Mouse (Mus musculus) midbrain, embryonic 11.5 days (tissue): ENCODE measurements around the gene Fen1. TPM values are rescaled to one million over a fixed set of nuclear protein-coding genes. Genes with fewer than 3 reads are reported as not detected.

Source experiments
- ATAC-seq: fragments of 200-750 bp; cut with Nextera tagmentation; 2 replicates; pipeline ENCODE4 v1.8.0; 2017; ENCODE audit warnings: moderate TSS enrichment, moderate library complexity; ENCODE audit not compliant: low FRiP score
- DNase-seq: peaks from one replicate; pipeline ENCODE4 v3.0.0; 2015; ENCODE audit warnings: low spot score; ENCODE audit errors: missing footprints
- H3K27ac ChIP-seq: fragments of 300-500 bp; sonication (generic); 2 replicates; pipeline ENCODE4 v1.5.1; 2014; ENCODE audit warnings: low read depth, low read length
- H3K27me3 ChIP-seq: fragments of 300-500 bp; sonication (generic); 2 replicates; pipeline ENCODE4 v1.6.1; 2014; ENCODE audit warnings: mild to moderate bottlenecking, low read length, moderate library complexity, mixed read lengths; ENCODE audit not compliant: control insufficient read depth, insufficient read depth
- H3K36me3 ChIP-seq: fragments of 300-500 bp; sonication (generic); 2 replicates; pipeline ENCODE4 v1.6.1; 2014; ENCODE audit warnings: mild to moderate bottlenecking, low read length, moderate library complexity, mixed read lengths; ENCODE audit not compliant: control insufficient read depth, insufficient read depth
- H3K4me1 ChIP-seq: fragments of 300-500 bp; sonication (generic); 2 replicates; pipeline ENCODE4 v1.6.1; 2014; ENCODE audit warnings: low read length; ENCODE audit not compliant: control insufficient read depth, insufficient read depth
- H3K4me2 ChIP-seq: fragments of 300-500 bp; sonication (generic); 2 replicates; pipeline ENCODE4 v1.6.1; 2014; ENCODE audit warnings: mild to moderate bottlenecking, moderate library complexity
- H3K4me3 ChIP-seq: fragments of 300-500 bp; sonication (generic); 2 replicates; pipeline ENCODE4 v1.5.1; 2014; ENCODE audit warnings: low read depth, low read length
- H3K9ac ChIP-seq: fragments of 300-500 bp; sonication (generic); 2 replicates; pipeline ENCODE4 v1.6.1; 2014; ENCODE audit warnings: low read length
- H3K9me3 ChIP-seq: fragments of 300-500 bp; sonication (generic); 2 replicates; pipeline ENCODE4 v1.6.1; 2016; ENCODE audit warnings: low read length; ENCODE audit not compliant: control insufficient read depth
- WGBS: fragments of 180-500 bp; shearing (Covaris S2); extraction: QIAGEN DNeasy Blood & Tissue Kit; methylation state at CpG from one replicate; pipeline ENCODE4 v1.1.7; 2014; 5-methylcytosine and 5-hydroxymethylcytosine counted together
- polyA plus RNA-seq: library from polyadenylated mRNA; unstranded; fragments of >200 nt; fragmentation: Nextera tagmentation; extraction: Ambion mirVana; gene quantifications from 2 replicates; pipeline ENCODE4 v1.2.1, GENCODE M21; 2014

The Fen1 gene
- polyA plus RNA-seq, 1 experiment from 2014 or later, result 128 TPM

DNA sequence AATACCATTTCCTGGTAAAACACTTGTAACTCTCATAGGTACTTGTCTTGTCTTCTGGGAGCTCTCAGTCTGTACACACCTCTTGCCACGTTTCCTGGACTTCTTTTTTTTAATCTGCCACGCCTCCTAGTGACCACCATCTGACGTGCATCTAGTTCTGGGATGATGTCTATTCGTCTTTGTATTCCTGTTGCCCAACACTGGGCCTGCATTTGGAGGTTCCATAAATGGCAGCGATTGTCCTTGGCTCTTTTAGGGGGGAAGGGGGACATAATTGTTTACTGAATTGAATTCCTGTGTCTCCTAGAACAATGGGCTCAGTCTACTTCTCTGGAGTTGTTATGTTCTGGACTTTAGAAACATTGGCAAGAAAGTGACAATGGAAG, 640 bp upstream of the Fen1 start:
- no peaks in the 10 kb centered on the region for H3K27me3 ChIP-seq
- peak overlapping the region; percentile 90 for H3K9ac ChIP-seq
- H3K27ac ChIP-seq, result no peak overlapping the region
- peak overlapping the region; percentile 94 for H3K4me2 ChIP-seq
- H3K4me1 ChIP-seq, result peaks cover 12% of the 10 kb centered on the region
- WGBS, result 2% methylated on average over 5 of the region's 5 CpGs
- H3K36me3 ChIP-seq, result peaks cover 11% of the 10 kb centered on the region
- no peaks in the 10 kb centered on the region for H3K9me3 ChIP-seq
- ATAC-seq (peak; percentile 38; the same call in 1 of the 2 replicates), DNase-seq (no peak)
- peak overlapping the region; percentile 92 for H3K4me3 ChIP-seq

DNA sequence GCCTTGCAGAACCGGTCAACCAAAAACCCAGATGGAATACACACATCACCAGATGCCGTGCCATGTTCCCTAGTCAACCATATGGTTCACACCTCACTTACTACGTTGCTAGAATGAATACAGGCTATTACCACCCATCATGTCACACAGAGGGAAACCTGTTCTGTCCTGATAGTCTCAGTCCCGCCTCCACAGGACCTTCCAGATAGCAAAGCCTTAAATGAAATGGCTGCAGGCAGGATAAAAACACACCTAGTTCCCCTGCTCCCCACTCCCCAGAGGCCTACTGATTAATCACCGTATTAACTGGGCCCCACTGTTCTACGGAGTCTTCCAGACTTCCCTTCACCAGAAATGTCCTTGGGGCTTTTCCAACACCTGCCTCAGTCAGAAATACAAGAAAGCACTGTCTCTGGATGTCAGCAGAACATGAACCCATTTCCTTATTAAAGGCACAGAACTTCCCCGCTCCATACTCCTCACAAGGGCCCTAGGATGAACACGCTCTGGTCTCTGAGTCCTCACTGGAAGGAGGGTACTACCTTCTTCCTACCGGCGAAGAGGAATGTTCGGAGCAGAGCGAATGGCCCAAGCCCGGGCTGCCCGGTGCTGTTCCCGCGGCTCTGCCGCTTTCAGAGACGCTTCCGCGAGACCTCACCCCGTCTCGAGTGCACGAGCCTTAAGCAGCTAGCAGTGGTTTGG, 672 bp downstream of the Fen1 start:
- Histone ChIP-seq H3K27ac (0 out of 2 replicates have a peak overlapping the region, but pooled peaks have one; percentile 21), H3K36me3 (peaks cover 15% of the 10 kb centered on the region), H3K9ac (peak overlapping the region; percentile 90), H3K4me1 (peaks cover 12% of the 10 kb centered on the region), H3K9me3 (no peaks in the 10 kb centered on the region), H3K4me2 (peak overlapping the region; percentile 94), H3K27me3 (no peaks in the 10 kb centered on the region), H3K4me3 (peak overlapping the region; percentile 92)
- no peak for ATAC-seq
- DNase-seq, result no peak
- 4% methylated on average over 23 of the region's 23 CpGs for WGBS

DNA sequence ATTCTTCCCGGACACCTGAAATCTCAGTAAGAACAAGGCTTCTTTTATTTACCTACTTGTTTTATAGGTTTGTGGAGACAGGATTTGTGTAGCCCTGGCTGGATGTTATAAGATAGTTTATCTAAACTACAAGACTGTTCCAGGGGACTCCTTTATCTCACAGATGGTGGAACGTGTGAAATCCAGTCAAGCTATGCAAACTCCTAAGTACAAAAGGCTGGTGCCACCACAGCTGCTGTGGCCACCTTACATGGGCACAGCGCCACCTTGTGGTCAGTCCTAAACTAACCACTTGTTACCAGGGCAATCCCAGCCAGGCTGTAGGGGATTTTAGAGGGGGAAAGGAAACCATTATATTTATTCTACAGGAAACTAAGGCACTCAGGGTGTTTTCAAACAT, 5.2 kb downstream of the Fen1 start:
- no peak overlapping the region for H3K4me2 ChIP-seq
- peak; percentile 60 for ATAC-seq
- no peak overlapping the region; the same call in 1 of the 2 replicates for H3K27ac ChIP-seq
- H3K4me3 ChIP-seq, result no peak overlapping the region
- 30% methylated on average over 3 of the region's 3 CpGs for WGBS
- H3K4me1 ChIP-seq, result peaks cover 8% of the 10 kb centered on the region
- no peak overlapping the region for H3K9ac ChIP-seq
- no peaks in the 10 kb centered on the region for H3K27me3 ChIP-seq
- H3K9me3 ChIP-seq, result no peaks in the 10 kb centered on the region
- peaks cover 26% of the 10 kb centered on the region for H3K36me3 ChIP-seq
- peak; percentile 98 for DNase-seq

DNA sequence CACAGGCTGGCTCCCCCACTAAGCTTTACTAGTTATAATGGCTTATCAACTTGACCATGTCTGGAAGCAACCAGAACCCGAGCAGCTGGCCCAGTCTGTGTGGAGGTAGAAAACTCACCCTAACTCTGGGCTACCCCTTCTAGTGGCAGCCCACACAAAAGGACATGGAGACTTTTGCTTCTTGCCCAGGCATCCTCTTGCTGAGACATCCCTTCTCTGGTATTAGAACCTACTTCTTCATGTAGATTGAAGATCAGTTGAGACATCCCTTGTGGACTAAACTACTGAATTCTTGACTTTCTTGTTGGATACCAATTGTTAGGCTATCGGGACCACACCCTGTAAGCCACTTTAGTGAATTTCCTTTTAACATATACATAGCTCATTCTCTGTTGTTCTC, 5.7 kb downstream of the Fen1 start:
- Histone ChIP-seq H3K36me3 (peaks cover 29% of the 10 kb centered on the region), H3K9me3 (no peaks in the 10 kb centered on the region), H3K4me1 (peaks cover 8% of the 10 kb centered on the region), H3K27me3 (no peaks in the 10 kb centered on the region), H3K9ac (no peak overlapping the region), H3K27ac (no peak overlapping the region; the same call in 1 of the 2 replicates), H3K4me3 (no peak overlapping the region), H3K4me2 (no peak overlapping the region)
- DNase-seq (no peak), ATAC-seq (peak; percentile 3; the same call in 1 of the 2 replicates)
- WGBS, result 92% methylated on average over 2 of the region's 2 CpGs

DNA sequence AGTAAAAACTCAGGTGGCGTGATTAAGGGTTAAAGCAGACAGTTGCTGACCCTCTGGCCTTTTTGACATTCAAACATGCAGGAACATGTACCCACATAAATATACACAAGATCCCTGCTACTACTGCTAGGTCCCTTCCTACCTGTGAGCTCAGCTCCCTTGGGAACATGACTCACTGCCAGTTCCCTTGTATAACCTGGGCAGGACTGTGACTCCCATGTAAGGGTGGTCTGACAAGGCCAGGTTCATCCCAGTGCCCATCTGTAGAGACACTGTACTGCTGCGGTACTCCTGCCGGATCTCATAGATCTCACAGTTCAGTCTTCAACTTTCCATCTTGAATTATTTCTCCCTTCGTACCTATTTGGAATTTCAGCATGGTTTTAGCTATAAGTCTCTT, 6.8 kb downstream of the Fen1 start:
- Histone ChIP-seq H3K27me3 (no peaks in the 10 kb centered on the region), H3K36me3 (peaks cover 39% of the 10 kb centered on the region), H3K9ac (no peak overlapping the region), H3K4me3 (no peak overlapping the region), H3K4me2 (no peak overlapping the region), H3K27ac (no peak overlapping the region), H3K9me3 (no peaks in the 10 kb centered on the region), H3K4me1 (no peaks in the 10 kb centered on the region)
- WGBS, result 91% methylated on average over 4 of the region's 4 CpGs
- DNase-seq, result no peak
- ATAC-seq, result no peak

DNA sequence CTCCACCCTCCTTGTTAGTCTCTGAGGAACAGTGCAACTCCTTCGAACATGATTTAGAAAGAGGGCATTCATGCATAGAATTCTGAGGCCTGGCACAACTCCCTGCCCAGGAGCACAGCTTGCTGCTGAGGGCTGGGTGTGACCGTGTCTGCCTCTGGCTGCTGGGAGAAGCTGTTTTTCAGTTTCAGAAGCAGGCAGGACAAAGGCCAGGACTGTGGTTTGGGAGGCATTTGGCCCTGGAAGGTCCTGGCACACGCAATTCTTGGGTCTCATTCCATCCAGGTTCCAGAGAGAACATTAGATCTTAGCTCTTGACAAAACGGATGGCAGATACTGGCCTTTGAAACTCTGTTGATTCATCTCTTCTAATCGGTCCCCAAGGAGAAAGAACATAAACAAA, 8.7 kb downstream of the Fen1 start:
- H3K4me3 ChIP-seq, result no peak overlapping the region
- no peak overlapping the region for H3K4me2 ChIP-seq
- DNase-seq (no peak), ATAC-seq (no peak)
- H3K27ac ChIP-seq, result no peak overlapping the region
- no peak overlapping the region for H3K9ac ChIP-seq
- H3K27me3 ChIP-seq, result no peaks in the 10 kb centered on the region
- H3K9me3 ChIP-seq, result no peaks in the 10 kb centered on the region
- 81% methylated on average over 5 of the region's 5 CpGs for WGBS
- H3K36me3 ChIP-seq, result peaks cover 48% of the 10 kb centered on the region
- no peaks in the 10 kb centered on the region for H3K4me1 ChIP-seq

DNA sequence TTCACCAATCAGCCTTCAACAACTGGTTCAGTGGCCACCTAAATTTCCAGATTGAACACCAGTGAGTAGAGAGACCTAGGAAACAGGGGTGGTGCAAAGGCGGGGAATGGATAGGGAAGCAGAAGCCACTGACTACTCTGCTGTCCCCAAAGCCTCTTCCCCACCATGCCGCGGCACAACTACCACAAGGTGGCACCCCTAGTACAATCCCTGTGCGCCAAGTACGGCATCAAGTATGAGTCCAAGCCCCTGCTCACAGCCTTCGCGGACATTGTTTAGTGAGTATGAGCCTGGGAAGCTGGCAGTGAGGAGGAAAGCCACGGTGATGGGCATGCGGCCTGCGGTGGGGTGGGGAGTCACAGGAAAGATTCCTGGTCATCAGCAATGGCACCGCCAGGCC, 9.6 kb downstream of the Fen1 start:
- no peaks in the 10 kb centered on the region for H3K9me3 ChIP-seq
- DNase-seq (no peak), ATAC-seq (no peak)
- H3K9ac ChIP-seq, result no peak overlapping the region
- no peaks in the 10 kb centered on the region for H3K4me1 ChIP-seq
- H3K27me3 ChIP-seq, result no peaks in the 10 kb centered on the region
- peaks cover 52% of the 10 kb centered on the region for H3K36me3 ChIP-seq
- H3K4me2 ChIP-seq, result no peak overlapping the region
- H3K4me3 ChIP-seq, result no peak overlapping the region
- 88% methylated on average over 11 of the region's 11 CpGs for WGBS
- H3K27ac ChIP-seq, result no peak overlapping the region

DNA sequence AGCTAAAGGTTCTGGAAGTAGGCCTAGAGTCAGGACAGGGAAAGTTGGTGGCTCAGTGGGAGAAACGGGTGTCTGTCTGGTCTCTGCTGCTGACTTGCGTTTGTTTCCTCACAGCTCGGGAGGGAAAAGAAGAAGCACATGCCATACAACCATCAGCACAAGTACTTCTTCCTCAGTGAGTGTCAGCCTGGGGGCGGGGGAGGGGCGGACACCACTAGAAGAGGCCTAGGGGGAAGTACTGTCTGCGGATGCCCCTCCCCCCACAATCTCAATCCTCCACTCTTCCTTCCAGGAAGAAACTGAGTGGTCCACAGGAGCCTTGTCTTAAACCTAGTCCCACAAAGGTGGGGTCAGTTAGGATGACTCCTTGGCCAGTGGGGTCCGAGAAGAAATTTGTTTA, 12.6 kb downstream of the Fen1 start:
- H3K4me3 ChIP-seq, result no peak overlapping the region
- H3K27ac ChIP-seq, result no peak overlapping the region
- 86% methylated on average over 7 of the region's 7 CpGs for WGBS
- no peaks in the 10 kb centered on the region for H3K9me3 ChIP-seq
- no peak overlapping the region for H3K9ac ChIP-seq
- H3K36me3 ChIP-seq, result peaks cover 71% of the 10 kb centered on the region
- no peak overlapping the region for H3K4me2 ChIP-seq
- H3K4me1 ChIP-seq, result no peaks in the 10 kb centered on the region
- DNase-seq, result no peak
- H3K27me3 ChIP-seq, result no peaks in the 10 kb centered on the region
- ATAC-seq, result peak; percentile 24; the same call in 1 of the 2 replicates

DNA sequence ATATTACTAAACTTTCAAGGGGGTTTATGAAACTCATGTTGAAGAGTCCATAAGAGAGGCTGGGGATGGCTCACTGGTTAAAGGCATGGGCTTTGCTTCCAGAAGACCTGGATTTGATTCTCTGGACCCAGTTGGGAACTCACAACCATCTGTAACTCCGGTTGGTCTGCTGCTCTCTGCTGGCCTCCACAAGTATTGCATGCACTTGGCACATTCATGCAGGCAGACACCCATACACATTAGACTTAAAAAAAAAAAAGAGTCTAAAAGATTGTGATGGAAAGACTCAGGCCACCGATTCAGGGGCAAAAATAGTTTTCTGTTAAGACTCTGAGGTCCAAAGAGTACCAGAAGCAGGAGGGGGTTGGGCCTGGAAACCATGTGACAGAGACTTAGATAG, 13.2 kb downstream of the Fen1 start:
- H3K27ac ChIP-seq, result no peak overlapping the region
- no peak overlapping the region for H3K9ac ChIP-seq
- H3K27me3 ChIP-seq, result no peaks in the 10 kb centered on the region
- no peak overlapping the region for H3K4me3 ChIP-seq
- no peaks in the 10 kb centered on the region for H3K9me3 ChIP-seq
- 53% methylated on average over 2 of the region's 2 CpGs for WGBS
- ATAC-seq (peak; percentile 40; the same call in 1 of the 2 replicates), DNase-seq (peak; percentile 97)
- H3K4me2 ChIP-seq, result no peak overlapping the region
- peaks cover 72% of the 10 kb centered on the region for H3K36me3 ChIP-seq
- no peaks in the 10 kb centered on the region for H3K4me1 ChIP-seq
